Mouse (Mus musculus) lung, embryonic 16.5 days (tissue): ENCODE results near the gene Susd5. TPM values are rescaled to one million over a fixed set of nuclear protein-coding genes. Genes with fewer than 3 reads are reported as not detected.
"Not testable (repeated sequence)": the region's sequence is repeated elsewhere in the genome, so short reads cannot be mapped to it uniquely, and the experiment has no call there.

Experiments
- ATAC-seq: fragments of 200-750 bp; cut with Nextera tagmentation; 2 replicates; pipeline ENCODE4 v1.8.0; 2017; ENCODE audit warnings: low read depth, mild to moderate bottlenecking, moderate library complexity
- H3K27ac ChIP-seq: fragments of 300-500 bp; sonication (generic); 2 replicates; pipeline ENCODE4 v1.5.1; 2014; ENCODE audit warnings: mild to moderate bottlenecking, control low read depth, low read length
- H3K27me3 ChIP-seq: fragments of 300-500 bp; sonication (generic); 2 replicates; pipeline ENCODE4 v1.6.1; 2014; ENCODE audit warnings: low read depth, low read length, mixed read lengths; ENCODE audit not compliant: control insufficient read depth, insufficient read depth
- H3K36me3 ChIP-seq: fragments of 300-500 bp; sonication (generic); 2 replicates; pipeline ENCODE4 v1.6.1; 2014; ENCODE audit warnings: low read length; ENCODE audit not compliant: control insufficient read depth, insufficient read depth
- H3K4me1 ChIP-seq: fragments of 300-500 bp; sonication (generic); replicated peaks from 2 replicates; pipeline ENCODE4 v1.6.1; 2014; ENCODE audit warnings: low read length, mixed read lengths; ENCODE audit not compliant: control insufficient read depth, insufficient read depth
- H3K4me2 ChIP-seq: fragments of 300-500 bp; sonication (generic); 2 replicates; pipeline ENCODE4 v1.6.1; 2014; ENCODE audit warnings: low read depth, low read length, control low read depth
- H3K4me3 ChIP-seq: fragments of 300-500 bp; sonication (generic); 2 replicates; pipeline ENCODE4 v1.5.1; 2014; ENCODE audit warnings: mild to moderate bottlenecking, low read length, control low read depth
- H3K9ac ChIP-seq: fragments of 300-500 bp; sonication (generic); 2 replicates; pipeline ENCODE4 v1.6.1; 2014; ENCODE audit warnings: low read length, control low read depth
- H3K9me3 ChIP-seq: fragments of 300-500 bp; sonication (generic); 2 replicates; pipeline ENCODE4 v1.6.1; 2016; ENCODE audit warnings: low read length; ENCODE audit not compliant: control insufficient read depth
- WGBS: fragments of 180-500 bp; shearing (Covaris S2); extraction: QIAGEN DNeasy Blood & Tissue Kit; methylation state at CpG from one replicate; pipeline ENCODE4 v1.1.7; 2014; 5-methylcytosine and 5-hydroxymethylcytosine counted together
- polyA plus RNA-seq: library from polyadenylated mRNA; unstranded; fragments of >200 nt; fragmentation: Nextera tagmentation; extraction: Ambion mirVana; gene quantifications from 2 replicates; pipeline ENCODE4 v1.2.1, GENCODE M21; 2015

Susd5 gene
- polyA plus RNA-seq, 1 experiment from 2014 or later = 1.3 TPM

DNA sequence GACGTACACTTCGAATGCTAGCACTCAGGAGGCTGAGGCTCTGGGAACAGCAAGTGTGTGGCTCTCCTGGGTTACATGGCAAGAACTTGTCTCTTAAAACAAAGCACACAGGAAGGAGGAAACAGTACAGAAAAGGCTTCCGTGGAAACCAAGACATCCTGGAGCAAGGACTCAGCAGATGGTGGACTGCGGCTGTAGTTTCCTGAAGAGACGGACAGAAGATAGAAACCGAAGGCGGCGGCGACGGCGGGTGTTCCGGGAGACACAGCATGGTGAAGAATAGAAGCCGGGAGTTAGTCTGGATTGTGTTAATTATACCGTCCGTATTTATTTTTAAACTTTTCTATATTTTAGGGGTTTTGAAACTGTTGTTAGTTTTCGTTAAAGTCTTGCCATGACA, 6.2 kb upstream of the Susd5 start:
- Histone ChIP-seq H3K4me3 (no peak overlapping the region), H3K9me3 (no peaks in the 10 kb centered on the region), H3K4me1 (no peaks in the 10 kb centered on the region), H3K27me3 (peaks cover 4% of the 10 kb centered on the region; the same call in 1 of the 2 replicates), H3K27ac (no peak overlapping the region), H3K9ac (no peak overlapping the region), H3K4me2 (no peak overlapping the region), H3K36me3 (no peaks in the 10 kb centered on the region)
- WGBS = 84% methylated on average over 16 of the region's 16 CpGs
- no peak for ATAC-seq

GRCm38 (mm10) chr9:114052031-114052430, 4.9 kb upstream of the Susd5 start:
- H3K9me3 ChIP-seq = no peaks in the 10 kb centered on the region
- H3K4me1 ChIP-seq = no peaks in the 10 kb centered on the region
- no peak overlapping the region for H3K9ac ChIP-seq
- no peak overlapping the region for H3K4me2 ChIP-seq
- 69% methylated on average over 4 of the region's 4 CpGs for WGBS
- no peaks in the 10 kb centered on the region for H3K36me3 ChIP-seq
- H3K4me3 ChIP-seq = no peak overlapping the region
- ATAC-seq = no peak
- no peak overlapping the region for H3K27ac ChIP-seq
- peaks cover 13% of the 10 kb centered on the region for H3K27me3 ChIP-seq

- WGBS = 68% methylated on average over 6 of the region's 6 CpGs
- Histone ChIP-seq H3K9me3 (no peaks in the 10 kb centered on the region), H3K4me1 (peaks cover 5% of the 10 kb centered on the region; the same call in 1 of the 2 replicates), H3K9ac (no peak overlapping the region), H3K36me3 (no peaks in the 10 kb centered on the region), H3K27me3 (peaks cover 22% of the 10 kb centered on the region), H3K4me3 (no peak overlapping the region), H3K4me2 (no peak overlapping the region), H3K27ac (no peak overlapping the region)
- no peak for ATAC-seq
These were observed 4.1 kb upstream of the Susd5 start for GRCm38 (mm10) chr9:114052866-114053265.

- no peak overlapping the region for H3K4me2 ChIP-seq
- 48% methylated on average over 12 of the region's 12 CpGs for WGBS
- H3K4me1 ChIP-seq = no peaks in the 10 kb centered on the region
- H3K27me3 ChIP-seq = no peaks in the 10 kb centered on the region
- H3K4me3 ChIP-seq = no peak overlapping the region
- H3K36me3 ChIP-seq = no peaks in the 10 kb centered on the region
- ATAC-seq = no peak
- no peak overlapping the region for H3K9ac ChIP-seq
- H3K27ac ChIP-seq = no peak overlapping the region
- no peaks in the 10 kb centered on the region for H3K9me3 ChIP-seq
These were observed 11.6 kb downstream of the Susd5 start for GRCm38 (mm10) chr9:114068494-114069053.

- H3K9me3 ChIP-seq = no peaks in the 10 kb centered on the region
- no peak overlapping the region for H3K4me3 ChIP-seq
- H3K4me1 ChIP-seq = no peaks in the 10 kb centered on the region
- no peaks in the 10 kb centered on the region for H3K27me3 ChIP-seq
- H3K9ac ChIP-seq = no peak overlapping the region
- no peak overlapping the region for H3K27ac ChIP-seq
- no peaks in the 10 kb centered on the region for H3K36me3 ChIP-seq
- H3K4me2 ChIP-seq = no peak overlapping the region
- WGBS = 30% methylated on average over 6 of the region's 6 CpGs
- ATAC-seq = no peak
These were observed 12.4 kb downstream of the Susd5 start for GRCm38 (mm10) chr9:114069372-114069771.

- no peaks in the 10 kb centered on the region for H3K36me3 ChIP-seq
- H3K4me2 ChIP-seq = no peak overlapping the region
- no peak overlapping the region for H3K27ac ChIP-seq
- no peak overlapping the region for H3K9ac ChIP-seq
- ATAC-seq = no peak
- no peaks in the 10 kb centered on the region for H3K4me1 ChIP-seq
- WGBS = 81% methylated on average over 19 of the region's 19 CpGs
- H3K27me3 ChIP-seq = no peaks in the 10 kb centered on the region
- H3K4me3 ChIP-seq = no peak overlapping the region
- H3K9me3 ChIP-seq = no peaks in the 10 kb centered on the region
These were observed 16.7 kb downstream of the Susd5 start for GRCm38 (mm10) chr9:114073681-114074080.

DNA sequence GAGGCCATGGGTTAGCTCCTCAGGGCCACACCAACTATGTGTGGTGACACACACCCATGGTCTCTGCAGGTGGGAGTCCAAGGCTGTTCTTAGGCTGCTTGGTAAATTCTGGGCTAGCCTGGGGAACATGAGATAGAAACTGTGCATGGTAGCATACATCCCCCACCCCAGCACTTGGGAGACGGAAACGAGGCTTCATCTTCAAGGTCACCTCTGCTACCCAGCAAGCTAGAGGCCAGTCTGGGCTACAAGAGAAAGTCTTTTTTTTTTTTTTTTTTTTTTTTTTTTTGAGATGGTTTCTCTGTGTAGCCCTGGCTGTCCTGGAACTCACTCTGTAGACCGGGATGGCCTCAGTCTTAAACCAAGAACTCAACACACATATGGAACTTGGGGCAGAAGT, 29.5 kb downstream of the Susd5 start:
- H3K4me3 ChIP-seq = no peak overlapping the region
- H3K4me1 ChIP-seq = no peaks in the 10 kb centered on the region
- no peak for ATAC-seq
- H3K27me3 ChIP-seq = no peaks in the 10 kb centered on the region
- 79% methylated on average over 3 of the region's 3 CpGs for WGBS
- no peak overlapping the region for H3K4me2 ChIP-seq
- no peak overlapping the region for H3K9ac ChIP-seq
- H3K27ac ChIP-seq = no peak overlapping the region
- H3K9me3 ChIP-seq = no peaks in the 10 kb centered on the region
- H3K36me3 ChIP-seq = no peaks in the 10 kb centered on the region

DNA sequence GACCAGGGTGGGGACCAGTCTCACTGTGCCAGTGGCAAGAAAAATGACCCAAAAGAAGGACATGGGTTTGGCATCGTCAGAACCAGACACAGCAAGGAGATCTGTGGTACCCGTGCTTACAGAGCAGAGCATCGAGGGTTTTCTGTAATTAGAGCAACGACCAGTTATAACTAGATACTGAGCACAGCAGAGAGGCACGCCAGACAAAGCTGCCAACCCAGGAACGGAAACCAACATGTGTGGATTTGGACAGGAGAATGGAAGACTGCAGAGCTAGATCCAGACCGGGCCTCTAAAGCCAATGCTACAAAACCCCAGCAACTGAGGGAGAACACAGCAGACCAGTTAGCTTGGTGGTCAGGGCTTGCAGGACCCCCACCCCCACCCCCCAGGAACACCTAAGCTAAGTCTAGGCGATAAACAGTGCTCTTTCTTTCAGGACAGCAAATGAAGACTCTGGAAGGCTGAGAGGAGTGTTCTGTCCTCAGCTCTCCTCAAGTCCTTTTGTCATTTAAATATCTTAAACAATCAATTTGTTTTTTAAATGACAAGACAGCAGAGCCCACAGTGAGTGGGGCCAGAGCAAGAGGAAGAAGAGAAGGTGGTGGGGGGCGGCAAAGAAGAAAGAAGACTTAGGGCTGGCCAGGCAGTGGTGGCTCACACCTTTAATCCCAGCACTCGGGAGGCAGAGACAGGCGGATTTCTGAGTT, 30.3 kb downstream of the Susd5 start:
- Histone ChIP-seq H3K36me3 (no peaks in the 10 kb centered on the region), H3K27ac (no peak overlapping the region), H3K9me3 (no peaks in the 10 kb centered on the region), H3K4me2 (no peak overlapping the region), H3K4me1 (no peaks in the 10 kb centered on the region), H3K4me3 (no peak overlapping the region), H3K27me3 (no peaks in the 10 kb centered on the region), H3K9ac (no peak overlapping the region)
- 78% methylated on average over 11 of the region's 11 CpGs for WGBS
- no peak for ATAC-seq

- not testable (repeated sequence) for H3K27ac ChIP-seq, H3K9me3 ChIP-seq, H3K9ac ChIP-seq, ATAC-seq, H3K36me3 ChIP-seq, H3K4me1 ChIP-seq, H3K4me3 ChIP-seq, H3K4me2 ChIP-seq, H3K27me3 ChIP-seq
- WGBS = 83% methylated on average over 6 of the region's 6 CpGs
These were observed 31.9 kb downstream of the Susd5 start for GRCm38 (mm10) chr9:114088885-114089284.
